Mouse (Mus musculus) gastrocnemius, postnatal 10 days (tissue): ENCODE results near the gene Gm20903. TPM values are rescaled to one million over a fixed set of nuclear protein-coding genes. Genes with fewer than 3 reads are reported as not detected.
"Not testable (repeated sequence)": the region's sequence is repeated elsewhere in the genome, so short reads cannot be mapped to it uniquely, and the experiment has no call there.

Experiments
- DNase-seq: peaks from one replicate; pipeline ENCODE4 v3.0.0; 2021; ENCODE audit warnings: mixed read lengths
- long read RNA-seq, 2 experiments: library from polyadenylated mRNA; stranded (forward); transcript quantifications; one replicate each; pipeline ENCODE4 v2.0.0; 2021
- total RNA-seq, 2 experiments: library from RNA; stranded (reverse); gene quantifications; 2 replicates each; pipeline ENCODE4 v1.2.3; 2021

The Gm20903 gene
- not detected for total RNA-seq
- long read RNA-seq, experiment 1, result 0 reads
- long read RNA-seq, experiment 2, result 0 reads

GRCm38 (mm10) chrY:73669015-73669414 lies at the start of gene Gm20903:
Gene Gm20903 (plus strand): TSS chrY:73669315.
- not testable (repeated sequence) for DNase-seq
